Mouse (Mus musculus) stomach, embryonic 14.5 days (tissue): ENCODE results near the gene Hist1h4a. TPM values are rescaled to one million over a fixed set of nuclear protein-coding genes. Genes with fewer than 3 reads are reported as not detected.

Experiments used
- ATAC-seq: fragments of 200-750 bp; cut with Nextera tagmentation; 2 replicates; pipeline ENCODE4 v1.8.0; 2017; ENCODE audit warnings: low read depth, moderate TSS enrichment; ENCODE audit not compliant: insufficient number of reproducible peaks, insufficient read depth, low FRiP score
- H3K27ac ChIP-seq: fragments of 300-500 bp; sonication (generic); 2 replicates; pipeline ENCODE4 v1.5.1; 2014; ENCODE audit warnings: mild to moderate bottlenecking, low read length, moderate library complexity, mixed read lengths
- H3K27me3 ChIP-seq: fragments of 300-500 bp; sonication (generic); 2 replicates; pipeline ENCODE4 v1.6.1; 2014; ENCODE audit warnings: low read length, control low read depth, mixed read lengths; ENCODE audit not compliant: control insufficient read depth, insufficient read depth
- H3K36me3 ChIP-seq: fragments of 300-500 bp; sonication (generic); 2 replicates; pipeline ENCODE4 v1.6.1; 2014; ENCODE audit warnings: mild to moderate bottlenecking, control low read depth, low read length, moderate library complexity, mixed read lengths; ENCODE audit not compliant: control insufficient read depth, insufficient read depth
- H3K4me1 ChIP-seq: fragments of 300-500 bp; sonication (generic); 2 replicates; pipeline ENCODE4 v1.6.1; 2014; ENCODE audit warnings: low read length, control low read depth, mixed read lengths; ENCODE audit not compliant: control insufficient read depth, insufficient read depth
- H3K4me2 ChIP-seq: fragments of 300-500 bp; sonication (generic); replicated peaks from 2 replicates; pipeline ENCODE4 v1.6.1; 2014; ENCODE audit warnings: low read depth, low read length, control low read depth
- H3K4me3 ChIP-seq: fragments of 300-500 bp; sonication (generic); 2 replicates; pipeline ENCODE4 v1.5.1; 2014; ENCODE audit warnings: low read depth, low read length, control low read depth
- H3K9ac ChIP-seq: fragments of 300-500 bp; sonication (generic); replicated peaks from 2 replicates; pipeline ENCODE4 v1.6.1; 2014; ENCODE audit warnings: low read depth, mild to moderate bottlenecking, control low read depth, low read length, moderate library complexity, mixed read lengths
- H3K9me3 ChIP-seq: fragments of 300-500 bp; sonication (generic); 2 replicates; pipeline ENCODE4 v1.6.1; 2016; ENCODE audit warnings: low read depth, low read length, control low read depth; ENCODE audit not compliant: control insufficient read depth
- WGBS: fragments of 180-500 bp; shearing (Covaris S2); extraction: QIAGEN DNeasy Blood & Tissue Kit; methylation state at CpG from one replicate; pipeline ENCODE4 v1.1.7; 2014; 5-methylcytosine and 5-hydroxymethylcytosine counted together
- polyA plus RNA-seq: library from polyadenylated mRNA; unstranded; fragments of >200 nt; fragmentation: Nextera tagmentation; extraction: Ambion mirVana; gene quantifications from 2 replicates; pipeline ENCODE4 v1.2.1, GENCODE M21; 2014

Hist1h4a gene
- polyA plus RNA-seq = not detected in 2 replicates

DNA sequence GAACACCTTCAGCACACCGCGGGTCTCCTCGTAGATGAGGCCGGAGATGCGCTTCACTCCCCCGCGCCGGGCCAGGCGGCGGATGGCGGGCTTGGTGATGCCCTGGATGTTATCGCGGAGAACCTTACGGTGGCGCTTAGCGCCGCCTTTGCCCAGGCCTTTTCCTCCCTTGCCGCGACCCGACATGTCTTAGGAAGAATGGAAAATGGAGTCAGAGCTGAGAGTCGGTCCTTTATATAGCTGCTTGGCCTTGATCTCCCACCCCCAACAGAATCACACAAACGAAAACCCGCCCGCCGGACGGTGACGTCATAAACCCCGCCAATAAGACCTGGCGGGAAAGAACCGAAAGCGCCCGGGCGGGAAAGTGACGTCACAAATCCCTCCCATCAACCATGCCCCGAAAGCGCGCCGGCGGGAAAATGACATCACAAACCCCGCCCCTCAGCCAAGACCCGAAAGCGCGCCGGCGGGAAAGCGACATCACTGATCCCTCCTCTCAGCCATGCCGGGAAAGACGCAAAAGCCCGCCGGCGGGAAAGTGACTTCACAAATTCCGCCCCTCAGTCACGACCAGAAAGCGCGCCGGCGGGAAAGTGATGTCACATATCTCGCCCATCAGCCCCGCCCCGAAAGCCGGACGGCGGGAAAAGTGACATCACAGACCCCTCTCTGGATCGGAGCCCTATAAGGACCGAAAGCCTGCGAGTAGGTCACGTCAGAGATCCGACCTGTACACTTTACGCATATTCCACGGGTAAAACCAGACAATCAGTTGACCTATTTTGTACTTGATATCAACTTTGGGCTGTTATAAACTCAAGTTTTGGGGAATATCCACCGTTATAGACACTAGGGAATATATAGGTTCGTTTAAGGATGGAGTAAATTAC, at the start of gene Hist1h4a:
TSS of gene Hist1h4a (minus strand) at position 259 of the 893 bp plus-strand sequence.
- peak within 1 kb of the TSS; percentile 92 for H3K27ac ChIP-seq
- peak within 1 kb of the TSS; percentile 67 for H3K4me2 ChIP-seq
- H3K9me3 ChIP-seq = no peaks in the 10 kb centered on the region
- H3K9ac ChIP-seq = peak within 1 kb of the TSS; percentile 45
- H3K27me3 ChIP-seq = no peaks in the 10 kb centered on the region
- H3K36me3 ChIP-seq = no peaks in the 10 kb centered on the region
- WGBS = under 1% methylated on average over 67 of the region's 72 CpGs
- peak; percentile 79 for ATAC-seq
- peak within 1 kb of the TSS; percentile 50 for H3K4me3 ChIP-seq
- H3K4me1 ChIP-seq = peaks cover 11% of the 10 kb centered on the region

DNA sequence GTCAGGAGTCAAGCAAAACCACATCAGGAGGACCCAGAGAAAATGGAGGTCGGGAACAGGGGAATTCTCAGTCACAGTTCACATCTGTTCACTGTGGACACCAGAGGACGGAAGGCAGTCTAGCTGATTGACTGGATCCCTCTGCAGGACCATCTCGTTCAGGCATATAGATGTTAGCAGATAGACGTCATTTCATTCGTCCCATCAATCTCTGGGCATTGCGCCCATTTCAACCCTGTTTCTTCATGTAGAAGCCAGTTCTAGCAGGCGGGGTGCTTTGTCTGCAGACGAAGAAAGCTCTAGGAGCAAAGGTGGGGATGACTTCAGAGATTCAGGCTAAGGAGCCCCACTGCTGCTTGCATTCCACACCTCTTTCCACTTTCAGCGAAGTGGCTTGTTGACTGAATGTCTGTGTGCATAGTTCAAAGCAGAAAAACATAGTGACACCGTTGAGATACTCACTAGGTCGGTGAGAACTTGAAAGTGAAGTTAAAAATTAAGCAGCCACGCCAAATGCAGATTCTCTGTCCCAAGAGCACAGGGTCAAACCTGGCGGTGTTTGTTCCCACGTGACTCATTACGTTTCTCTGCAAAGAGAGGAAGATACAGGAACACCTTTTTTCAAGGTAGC, 45.5 kb upstream of the Hist1h4a start, which contains the start of gene Slc17a2:
TSS of gene Slc17a2 (plus strand) at position 572 of the 631 bp plus-strand sequence.
- H3K4me3 ChIP-seq = no peak within 1 kb of the TSS
- no peak within 1 kb of the TSS for H3K9ac ChIP-seq
- H3K36me3 ChIP-seq = no peaks in the 10 kb centered on the region
- no peak within 1 kb of the TSS for H3K27ac ChIP-seq
- H3K4me2 ChIP-seq = no peak within 1 kb of the TSS
- ATAC-seq = no peak
- H3K9me3 ChIP-seq = no peaks in the 10 kb centered on the region
- 66% methylated on average over 15 of the region's 15 CpGs for WGBS
- H3K27me3 ChIP-seq = no peaks in the 10 kb centered on the region
- no peaks in the 10 kb centered on the region for H3K4me1 ChIP-seq

DNA sequence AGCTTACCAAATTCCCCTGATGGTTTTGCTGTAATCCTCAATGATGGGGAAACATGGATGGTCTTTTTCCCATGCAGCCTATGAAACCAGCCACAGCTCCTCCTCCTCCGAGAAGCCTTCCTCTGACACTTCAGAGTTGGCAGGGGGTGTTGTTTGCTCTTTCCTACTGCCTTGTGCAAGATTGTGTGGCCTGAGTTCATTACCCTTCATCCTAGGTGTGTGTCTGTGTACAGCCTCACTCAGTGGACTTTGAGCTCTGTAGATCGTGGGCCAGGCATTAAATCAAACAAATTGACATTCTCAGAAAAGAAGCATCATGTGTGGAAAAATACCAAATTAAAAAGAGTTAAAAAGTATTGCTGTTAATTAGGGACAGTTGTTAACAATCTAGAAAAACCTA, 43.5 kb upstream of the Hist1h4a start:
- no peak overlapping the region for H3K4me3 ChIP-seq
- H3K36me3 ChIP-seq = no peaks in the 10 kb centered on the region
- no peaks in the 10 kb centered on the region for H3K9me3 ChIP-seq
- H3K27me3 ChIP-seq = no peaks in the 10 kb centered on the region
- H3K27ac ChIP-seq = no peak overlapping the region
- ATAC-seq = no peak
- no peak overlapping the region for H3K9ac ChIP-seq
- no peak overlapping the region for H3K4me2 ChIP-seq
- H3K4me1 ChIP-seq = no peaks in the 10 kb centered on the region
- 59% methylated on average over 2 of the region's 2 CpGs for WGBS

DNA sequence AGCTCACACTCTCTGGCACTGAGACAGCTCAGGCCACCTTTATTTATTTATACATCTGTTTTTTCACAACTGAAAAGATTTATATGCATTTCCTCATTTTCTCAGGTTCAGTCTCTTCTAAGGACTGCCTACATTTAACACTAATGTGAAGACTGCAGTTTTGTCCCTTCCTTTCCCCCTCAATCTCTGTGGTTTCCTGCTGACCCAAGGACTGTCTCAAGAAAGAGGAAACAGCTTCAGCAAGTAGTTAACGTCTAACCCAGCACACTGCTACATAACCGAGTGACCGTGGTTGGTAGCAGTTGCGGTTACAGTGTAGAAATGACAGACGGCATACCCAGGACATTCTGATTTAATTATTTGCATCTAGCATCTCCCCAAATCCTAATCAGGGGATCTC, 38.4 kb upstream of the Hist1h4a start:
- no peak overlapping the region for H3K9ac ChIP-seq
- no peak overlapping the region for H3K27ac ChIP-seq

DNA sequence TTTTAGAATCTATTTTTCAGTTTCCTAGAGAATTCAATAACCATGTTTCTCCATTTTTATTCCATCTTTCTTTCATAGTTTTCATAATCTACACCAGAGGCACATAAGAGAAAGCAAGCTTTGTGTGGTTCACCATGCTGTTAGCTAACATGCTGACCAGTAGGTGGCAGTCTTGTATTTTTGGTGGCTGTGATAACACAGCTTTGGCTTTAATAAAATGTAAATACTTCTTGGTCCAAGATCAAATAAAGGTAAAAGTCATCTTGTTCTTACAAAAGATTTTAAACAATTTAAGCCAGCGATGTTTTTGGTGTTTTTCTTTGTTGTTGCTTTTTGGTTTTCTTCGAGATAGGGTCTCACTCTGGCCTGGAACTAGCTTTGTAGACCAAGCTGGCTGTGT, 31.5 kb upstream of the Hist1h4a start:
- Histone ChIP-seq H3K4me2 (no peak overlapping the region), H3K27ac (no peak overlapping the region), H3K4me1 (no peaks in the 10 kb centered on the region), H3K27me3 (no peaks in the 10 kb centered on the region), H3K9me3 (no peaks in the 10 kb centered on the region), H3K4me3 (no peak overlapping the region), H3K36me3 (no peaks in the 10 kb centered on the region), H3K9ac (no peak overlapping the region)
- WGBS = 39% methylated on average over 2 of the region's 2 CpGs
- no peak for ATAC-seq

More for the DNA sequence above, 38.4 kb upstream of the Hist1h4a start:
- no peaks in the 10 kb centered on the region for H3K9me3 ChIP-seq
- H3K4me3 ChIP-seq = no peak overlapping the region
- H3K36me3 ChIP-seq = no peaks in the 10 kb centered on the region
- no peak overlapping the region for H3K4me2 ChIP-seq
- 75% methylated on average over 5 of the region's 5 CpGs for WGBS
- no peaks in the 10 kb centered on the region for H3K4me1 ChIP-seq
- no peaks in the 10 kb centered on the region for H3K27me3 ChIP-seq
- ATAC-seq = no peak

DNA sequence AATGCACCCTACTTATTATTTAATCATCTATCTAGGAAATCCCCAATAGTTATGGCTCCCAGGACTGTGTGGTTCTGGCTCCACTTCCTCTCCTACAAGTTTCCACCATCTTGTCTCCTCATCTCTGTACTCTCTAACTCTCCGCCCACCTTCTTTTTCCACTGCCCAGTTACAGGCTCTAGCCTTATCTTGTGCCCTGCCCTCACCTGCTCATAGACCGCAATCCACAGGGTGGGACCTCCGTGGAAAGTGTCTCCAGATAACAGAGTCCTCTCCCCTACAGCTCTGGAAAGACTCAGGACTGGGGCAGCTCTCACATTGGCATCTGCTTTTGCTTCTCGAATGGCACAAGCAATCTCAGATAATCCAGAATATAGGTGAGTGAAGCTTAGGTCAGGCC, 18.0 kb upstream of the Hist1h4a start:
- H3K4me3 ChIP-seq = no peak overlapping the region
- WGBS = 76% methylated on average over 4 of the region's 4 CpGs
- H3K9ac ChIP-seq = no peak overlapping the region
- H3K4me2 ChIP-seq = no peak overlapping the region
- no peaks in the 10 kb centered on the region for H3K36me3 ChIP-seq
- H3K4me1 ChIP-seq = no peaks in the 10 kb centered on the region
- H3K27ac ChIP-seq = no peak overlapping the region
- no peaks in the 10 kb centered on the region for H3K9me3 ChIP-seq
- ATAC-seq = no peak
- no peaks in the 10 kb centered on the region for H3K27me3 ChIP-seq

DNA sequence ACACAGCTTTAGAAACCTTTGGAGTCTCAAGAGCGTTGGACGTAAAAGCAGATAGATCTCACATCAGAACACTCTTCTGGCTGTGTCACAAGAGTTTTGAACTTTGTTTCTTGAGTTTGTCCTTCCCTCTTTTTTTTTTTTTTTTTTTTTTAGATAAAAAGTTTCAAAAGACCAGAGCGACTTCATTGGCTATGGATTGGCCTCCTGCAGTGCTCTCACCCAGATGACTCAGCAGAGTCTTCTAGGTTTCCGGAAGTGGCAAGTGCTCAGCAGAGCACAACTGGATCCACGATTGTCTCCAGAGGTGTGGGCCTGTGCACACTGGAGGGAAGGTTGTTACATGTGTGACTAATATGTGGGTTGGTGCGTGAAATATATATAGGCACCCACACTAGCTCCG, 17.3 kb upstream of the Hist1h4a start:
- Histone ChIP-seq H3K4me1 (no peaks in the 10 kb centered on the region), H3K4me3 (no peak overlapping the region), H3K4me2 (no peak overlapping the region), H3K9me3 (no peaks in the 10 kb centered on the region), H3K9ac (no peak overlapping the region), H3K36me3 (no peaks in the 10 kb centered on the region), H3K27ac (no peak overlapping the region), H3K27me3 (no peaks in the 10 kb centered on the region)
- ATAC-seq = no peak
- WGBS = 93% methylated on average over 7 of the region's 7 CpGs

DNA sequence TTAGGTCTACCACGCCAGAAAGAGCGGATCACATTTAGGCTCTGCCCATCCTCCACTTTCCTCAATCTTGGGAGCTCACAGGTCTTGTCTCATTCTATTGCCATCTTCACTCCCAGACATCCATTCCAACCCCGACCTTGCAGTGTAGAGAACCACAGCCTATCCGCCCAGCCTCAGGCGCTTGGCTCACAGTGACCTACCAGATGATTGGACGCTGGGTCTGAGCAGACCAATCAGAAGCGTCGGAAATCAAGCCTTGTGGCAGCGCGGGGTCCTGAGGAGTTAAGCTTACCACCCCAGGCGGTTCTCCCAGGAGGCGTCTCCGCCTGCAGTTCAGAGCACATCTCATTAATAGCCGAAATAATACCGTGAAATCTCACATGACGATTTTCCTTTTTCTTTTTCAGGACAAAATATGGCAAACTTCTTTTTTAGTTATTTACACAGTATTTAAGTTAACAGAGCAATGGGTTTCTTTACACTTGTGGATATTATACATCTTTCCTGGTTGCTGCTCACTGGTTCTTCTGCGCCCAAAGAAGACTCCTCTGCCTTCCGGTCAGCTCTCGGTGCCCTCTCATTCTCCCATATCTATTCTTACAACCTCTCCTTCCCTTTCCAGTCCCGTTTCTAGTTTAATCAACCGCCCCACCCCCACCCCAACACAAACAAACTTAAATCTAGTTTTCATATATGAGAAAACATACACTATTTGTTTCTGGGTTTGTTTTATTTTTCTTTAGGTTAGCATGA, 11.7 kb upstream of the Hist1h4a start:
- ATAC-seq = peak; percentile 95
- no peak overlapping the region for H3K4me3 ChIP-seq
- WGBS = 22% methylated on average over 21 of the region's 21 CpGs

More for the DNA sequence above, 11.7 kb upstream of the Hist1h4a start:
- Histone ChIP-seq H3K4me2 (peak overlapping the region; percentile 29), H3K9me3 (no peaks in the 10 kb centered on the region), H3K4me1 (no peaks in the 10 kb centered on the region), H3K9ac (no peak overlapping the region), H3K27me3 (no peaks in the 10 kb centered on the region), H3K36me3 (no peaks in the 10 kb centered on the region), H3K27ac (no peak overlapping the region)
